Mouse (Mus musculus) heart, embryonic 15.5 days (tissue): ENCODE results near the gene Samd4b. TPM values are rescaled to one million over a fixed set of nuclear protein-coding genes. Genes with fewer than 3 reads are reported as not detected.

Experiments
- ATAC-seq: fragments of 200-750 bp; cut with Nextera tagmentation; replicated peaks from 2 replicates; pipeline ENCODE4 v1.8.0; 2017; ENCODE audit warnings: low read depth, moderate TSS enrichment; ENCODE audit not compliant: insufficient number of reproducible peaks, insufficient read depth, low FRiP score
- H3K27ac ChIP-seq: fragments of 300-500 bp; sonication (generic); 2 replicates; pipeline ENCODE4 v1.5.1; 2015; ENCODE audit warnings: mild to moderate bottlenecking, inconsistent platforms
- H3K27me3 ChIP-seq: fragments of 300-500 bp; sonication (generic); 2 replicates; pipeline ENCODE4 v1.6.1; 2015; ENCODE audit warnings: inconsistent platforms
- H3K36me3 ChIP-seq: fragments of 300-500 bp; sonication (generic); 2 replicates; pipeline ENCODE4 v1.6.1; 2015; ENCODE audit warnings: mild to moderate bottlenecking, inconsistent platforms
- H3K4me1 ChIP-seq: fragments of 300-500 bp; sonication (generic); replicated peaks from 2 replicates; pipeline ENCODE4 v1.6.1; 2015; ENCODE audit warnings: inconsistent platforms
- H3K4me2 ChIP-seq: fragments of 300-500 bp; sonication (generic); 2 replicates; pipeline ENCODE4 v1.6.1; 2015; ENCODE audit warnings: inconsistent platforms, mild to moderate bottlenecking, moderate library complexity
- H3K4me3 ChIP-seq: fragments of 300-500 bp; sonication (generic); 2 replicates; pipeline ENCODE4 v1.5.1; 2015; ENCODE audit warnings: mild to moderate bottlenecking, inconsistent platforms
- H3K9ac ChIP-seq: fragments of 300-500 bp; sonication (generic); 2 replicates; pipeline ENCODE4 v1.6.1; 2015; ENCODE audit warnings: mild to moderate bottlenecking, inconsistent platforms
- H3K9me3 ChIP-seq: fragments of 300-500 bp; sonication (generic); replicated peaks from 2 replicates; pipeline ENCODE4 v1.6.1; 2016; ENCODE audit warnings: inconsistent platforms
- WGBS: fragments of 180-500 bp; shearing (Covaris S2); methylation state at CpG from one replicate; pipeline ENCODE4 v1.1.7; 2015; ENCODE audit warnings: mixed read lengths; 5-methylcytosine and 5-hydroxymethylcytosine counted together
- polyA plus RNA-seq: library from polyadenylated mRNA; unstranded; fragments of >200 nt; fragmentation: Nextera tagmentation; extraction: Ambion mirVana; gene quantifications from 2 replicates; pipeline ENCODE4 v1.2.1, GENCODE M21; 2015

Gene Samd4b
- polyA plus RNA-seq, 1 experiment from 2014 or later, result 17.9 TPM

DNA sequence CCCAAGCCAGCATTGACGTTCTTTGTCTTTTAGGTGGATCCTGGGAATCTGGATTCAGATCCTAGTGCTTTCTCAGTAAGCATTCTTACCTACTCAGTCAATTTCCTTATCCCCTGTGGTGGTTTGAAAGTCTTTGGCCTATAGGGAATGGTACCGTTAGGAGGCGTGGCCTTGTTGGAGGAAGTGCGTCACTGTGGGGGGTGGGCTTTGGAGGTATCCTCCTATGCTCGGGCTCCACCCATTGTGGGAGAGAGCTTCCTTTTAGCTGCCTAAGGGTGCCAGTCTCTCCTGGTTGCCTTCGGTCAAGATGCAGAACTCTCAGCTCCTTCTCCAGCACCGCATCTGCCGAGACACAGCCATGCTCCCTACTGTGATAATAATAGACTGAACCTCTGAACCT, 105.6 kb downstream of the Samd4b start:
- H3K4me2 ChIP-seq, result no peak overlapping the region
- peaks cover 16% of the 10 kb centered on the region; the same call in 1 of the 2 replicates for H3K27me3 ChIP-seq
- H3K4me1 ChIP-seq, result peaks cover 9% of the 10 kb centered on the region
- H3K27ac ChIP-seq, result no peak overlapping the region
- ATAC-seq, result no peak
- no peaks in the 10 kb centered on the region for H3K9me3 ChIP-seq
- 83% methylated on average over 8 of the region's 8 CpGs for WGBS
- no peak overlapping the region for H3K9ac ChIP-seq
- no peaks in the 10 kb centered on the region for H3K36me3 ChIP-seq
- H3K4me3 ChIP-seq, result no peak overlapping the region

DNA sequence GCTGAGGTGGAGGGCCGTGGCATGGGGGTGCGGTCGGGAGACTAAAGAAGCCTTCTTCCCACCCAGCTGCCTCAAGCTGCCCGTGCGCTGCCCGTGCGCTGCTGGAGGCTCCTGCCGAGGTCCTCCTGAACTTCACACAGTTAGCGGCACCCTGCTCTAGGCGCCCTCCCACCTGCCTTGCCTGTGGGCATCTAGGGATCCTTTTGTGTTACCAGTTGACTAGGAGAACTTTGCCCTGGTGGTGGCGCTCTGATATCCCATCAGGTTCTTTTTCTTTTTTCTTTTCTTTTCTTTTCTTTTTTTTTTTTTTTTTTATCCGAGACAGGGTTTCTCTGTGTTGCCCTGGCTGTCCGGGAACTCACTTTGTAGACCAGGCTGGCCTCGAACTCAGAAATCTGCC, 107.0 kb downstream of the Samd4b start:
- Histone ChIP-seq H3K4me1 (peaks cover 9% of the 10 kb centered on the region), H3K9me3 (no peaks in the 10 kb centered on the region), H3K9ac (no peak overlapping the region), H3K27ac (no peak overlapping the region), H3K4me2 (peak overlapping the region; percentile 25; the same call in 1 of the 2 replicates), H3K4me3 (no peak overlapping the region), H3K27me3 (peaks cover 16% of the 10 kb centered on the region; the same call in 1 of the 2 replicates), H3K36me3 (no peaks in the 10 kb centered on the region)
- 28% methylated on average over 14 of the region's 14 CpGs for WGBS
- ATAC-seq, result no peak

DNA sequence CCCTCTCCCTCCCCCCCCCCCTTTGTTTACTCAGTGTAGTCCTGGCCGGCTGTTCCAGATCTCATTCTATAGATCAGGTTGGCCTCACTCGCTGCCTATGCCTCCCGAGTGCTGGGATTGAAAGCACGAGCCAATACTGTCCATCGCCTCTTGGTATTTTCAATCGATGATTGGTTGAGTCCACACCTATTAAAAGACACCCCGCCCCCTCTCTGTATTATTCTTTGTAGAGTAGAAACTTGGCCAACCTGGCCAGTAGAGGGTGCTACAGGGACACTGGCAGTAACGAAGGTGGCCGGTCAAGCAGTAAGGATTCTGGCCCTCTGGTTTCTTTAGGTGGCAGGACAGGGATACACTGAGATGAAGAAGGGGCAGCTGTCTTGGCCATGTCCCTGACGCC, 107.5 kb downstream of the Samd4b start:
- no peak for ATAC-seq
- H3K4me2 ChIP-seq, result peak overlapping the region; percentile 25; the same call in 1 of the 2 replicates
- H3K4me3 ChIP-seq, result no peak overlapping the region
- WGBS, result 3% methylated on average over 10 of the region's 10 CpGs
- no peak overlapping the region for H3K9ac ChIP-seq
- H3K27me3 ChIP-seq, result peaks cover 16% of the 10 kb centered on the region; the same call in 1 of the 2 replicates
- no peaks in the 10 kb centered on the region for H3K36me3 ChIP-seq
- H3K27ac ChIP-seq, result no peak overlapping the region
- H3K9me3 ChIP-seq, result no peaks in the 10 kb centered on the region
- H3K4me1 ChIP-seq, result peaks cover 9% of the 10 kb centered on the region

DNA sequence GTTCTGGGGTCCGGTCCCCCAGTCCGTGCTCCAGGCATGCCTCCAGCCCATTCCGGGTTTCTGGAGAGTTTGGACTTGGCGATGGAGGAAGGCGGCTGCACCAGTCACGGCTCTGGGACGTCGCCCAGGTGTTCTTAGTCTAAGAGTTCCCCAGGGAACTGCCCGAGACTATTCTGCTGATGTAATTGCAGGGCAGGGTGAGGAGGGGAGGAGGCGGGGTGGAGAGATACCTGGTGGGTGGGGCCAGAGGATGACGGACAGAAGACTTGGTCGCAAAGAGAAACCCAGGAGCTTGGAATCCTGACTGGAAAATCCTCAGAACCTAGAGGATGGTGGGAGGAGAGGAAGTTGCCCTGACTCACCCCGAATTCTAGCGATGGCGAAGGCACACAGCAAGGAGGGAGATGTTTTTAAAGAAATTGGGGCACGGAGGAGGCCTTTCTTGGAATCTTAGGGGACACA, 109.9 kb downstream of the Samd4b start:
- no peak overlapping the region for H3K27ac ChIP-seq
- no peak overlapping the region for H3K9ac ChIP-seq
- H3K4me2 ChIP-seq, result peak overlapping the region; percentile 47
- no peak for ATAC-seq
- WGBS, result 4% methylated on average over 16 of the region's 16 CpGs
- no peaks in the 10 kb centered on the region for H3K36me3 ChIP-seq
- no peaks in the 10 kb centered on the region for H3K9me3 ChIP-seq
- peaks cover 16% of the 10 kb centered on the region; the same call in 1 of the 2 replicates for H3K27me3 ChIP-seq
- H3K4me3 ChIP-seq, result 0 out of 2 replicates have a peak overlapping the region, but pooled peaks have one; percentile 19
- peaks cover 9% of the 10 kb centered on the region for H3K4me1 ChIP-seq

DNA sequence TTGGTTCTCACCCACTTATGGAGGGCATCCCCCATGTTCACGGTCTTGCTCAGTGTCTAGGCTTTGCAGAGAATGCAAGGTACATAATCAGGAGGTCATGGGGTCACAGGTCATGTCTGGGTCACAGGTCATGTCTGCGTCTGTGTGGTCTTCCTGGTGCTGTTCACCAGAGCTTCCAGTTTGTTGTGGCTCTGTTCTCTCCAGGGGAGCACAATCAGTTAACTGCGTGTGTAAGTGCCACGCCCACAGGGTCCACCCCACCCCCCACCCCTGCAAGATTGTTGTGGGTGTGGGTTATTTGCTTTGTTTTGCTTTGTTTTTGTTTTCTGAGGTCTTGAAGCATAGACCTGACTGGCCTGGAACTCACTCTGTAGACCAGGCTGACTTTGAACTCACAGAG, 113.8 kb downstream of the Samd4b start:
- no peaks in the 10 kb centered on the region for H3K36me3 ChIP-seq
- no peak overlapping the region for H3K4me2 ChIP-seq
- no peak for ATAC-seq
- H3K4me3 ChIP-seq, result no peak overlapping the region
- no peaks in the 10 kb centered on the region for H3K9me3 ChIP-seq
- H3K9ac ChIP-seq, result no peak overlapping the region
- H3K27me3 ChIP-seq, result peaks cover 16% of the 10 kb centered on the region; the same call in 1 of the 2 replicates
- WGBS, result 27% methylated on average over 4 of the region's 4 CpGs
- peaks cover 3% of the 10 kb centered on the region; the same call in 1 of the 2 replicates for H3K4me1 ChIP-seq
- no peak overlapping the region for H3K27ac ChIP-seq

DNA sequence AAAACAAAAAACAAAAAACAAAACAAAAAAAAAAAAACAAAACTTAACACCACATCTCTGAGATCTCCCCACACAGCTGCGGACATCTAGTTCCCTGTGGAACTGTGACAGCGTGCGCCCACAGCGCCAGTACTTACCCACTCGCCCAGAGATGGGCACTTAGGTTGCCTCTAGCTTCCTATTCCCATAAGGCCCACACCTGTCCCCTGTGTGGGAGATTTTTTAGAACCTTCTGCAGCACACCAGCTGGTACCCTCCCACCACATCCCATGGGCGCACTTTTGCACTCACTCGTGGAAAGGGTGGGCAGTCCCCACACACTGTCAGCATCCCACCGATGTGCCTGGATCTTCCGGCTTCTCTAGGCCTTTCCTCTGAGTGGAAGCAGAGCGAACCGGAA, 115.1 kb downstream of the Samd4b start:
- WGBS, result 76% methylated on average over 11 of the region's 11 CpGs
- Histone ChIP-seq H3K27ac (no peak overlapping the region), H3K36me3 (no peaks in the 10 kb centered on the region), H3K9ac (no peak overlapping the region), H3K4me2 (no peak overlapping the region), H3K4me3 (no peak overlapping the region), H3K9me3 (no peaks in the 10 kb centered on the region), H3K4me1 (peaks cover 2% of the 10 kb centered on the region; the same call in 1 of the 2 replicates), H3K27me3 (peaks cover 4% of the 10 kb centered on the region; the same call in 1 of the 2 replicates)
- ATAC-seq, result no peak

DNA sequence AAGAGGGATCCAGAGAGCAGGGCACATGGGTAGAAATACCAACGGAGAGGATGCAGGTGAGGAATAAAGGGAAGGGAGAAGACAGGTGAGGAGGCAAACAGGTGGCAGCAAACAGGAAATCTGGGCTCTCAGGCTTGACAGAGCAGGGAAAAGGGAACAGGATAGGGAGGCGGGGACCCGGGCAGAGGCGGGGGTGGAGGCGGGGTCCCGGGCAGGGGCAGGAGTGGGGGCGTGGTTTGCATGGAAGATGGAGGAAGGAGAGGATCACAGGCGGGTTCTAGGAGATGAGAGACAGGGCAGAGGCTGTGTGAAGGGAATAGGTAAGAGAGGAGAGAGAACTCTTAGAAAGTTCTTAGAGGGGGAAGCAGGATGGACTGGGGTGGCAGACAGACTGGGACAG, 119.1 kb downstream of the Samd4b start:
- no peak overlapping the region for H3K4me3 ChIP-seq
- no peaks in the 10 kb centered on the region for H3K9me3 ChIP-seq
- ATAC-seq, result no peak
- no peak overlapping the region for H3K4me2 ChIP-seq
- no peaks in the 10 kb centered on the region for H3K27me3 ChIP-seq
- H3K9ac ChIP-seq, result no peak overlapping the region
- WGBS, result 4% methylated on average over 8 of the region's 8 CpGs
- no peaks in the 10 kb centered on the region for H3K36me3 ChIP-seq
- H3K27ac ChIP-seq, result no peak overlapping the region
- H3K4me1 ChIP-seq, result no peaks in the 10 kb centered on the region

DNA sequence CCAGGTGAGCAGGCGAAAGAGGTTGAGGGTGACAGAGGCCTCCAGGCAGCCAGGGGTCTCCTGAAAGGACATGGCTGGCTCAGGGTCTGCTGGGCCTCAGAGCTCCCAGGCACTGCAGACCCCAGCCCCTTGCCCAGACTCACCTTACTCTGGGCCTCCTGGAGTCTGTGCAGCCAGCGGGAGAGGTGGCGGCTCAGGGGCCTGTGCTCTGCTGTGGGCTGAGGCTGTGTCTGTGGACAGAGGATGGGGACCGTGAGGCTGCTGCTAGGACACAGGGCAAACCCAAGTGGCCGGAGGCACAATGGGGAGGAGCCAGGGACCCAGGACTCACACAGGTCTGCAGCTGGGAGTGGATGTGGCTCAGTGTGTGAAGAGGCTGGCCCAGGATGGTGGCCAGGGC, 120.6 kb downstream of the Samd4b start:
- Histone ChIP-seq H3K27me3 (no peaks in the 10 kb centered on the region), H3K4me2 (no peak overlapping the region), H3K4me1 (no peaks in the 10 kb centered on the region), H3K9me3 (no peaks in the 10 kb centered on the region), H3K4me3 (no peak overlapping the region), H3K9ac (no peak overlapping the region), H3K36me3 (no peaks in the 10 kb centered on the region), H3K27ac (no peak overlapping the region)
- no peak for ATAC-seq
- WGBS, result 68% methylated on average over 5 of the region's 5 CpGs

DNA sequence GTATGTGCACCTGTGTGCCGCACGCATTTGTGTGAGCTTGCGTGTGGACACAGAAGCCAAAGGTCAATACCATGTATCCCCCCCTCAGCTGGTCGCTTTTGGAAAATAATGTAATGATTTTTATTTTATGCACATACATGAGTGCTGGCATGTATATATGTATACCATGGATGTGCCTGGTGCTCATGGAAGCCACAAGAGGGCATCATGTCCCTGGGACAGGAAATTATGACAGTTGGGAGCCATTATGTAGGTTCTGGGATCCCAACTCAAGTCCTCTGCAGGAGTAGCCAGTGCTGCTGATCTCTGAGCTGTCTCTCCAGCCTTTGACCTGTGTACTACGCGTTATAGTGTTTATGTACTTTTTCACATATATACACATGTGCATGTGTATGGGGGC, 121.8 kb downstream of the Samd4b start:
- 88% methylated on average over 6 of the region's 6 CpGs for WGBS
- H3K27me3 ChIP-seq, result no peaks in the 10 kb centered on the region
- no peak overlapping the region for H3K9ac ChIP-seq
- H3K27ac ChIP-seq, result no peak overlapping the region
- no peak overlapping the region for H3K4me3 ChIP-seq
- H3K36me3 ChIP-seq, result no peaks in the 10 kb centered on the region
- ATAC-seq, result no peak
- H3K4me1 ChIP-seq, result peaks cover 2% of the 10 kb centered on the region
- no peak overlapping the region for H3K4me2 ChIP-seq
- H3K9me3 ChIP-seq, result no peaks in the 10 kb centered on the region

DNA sequence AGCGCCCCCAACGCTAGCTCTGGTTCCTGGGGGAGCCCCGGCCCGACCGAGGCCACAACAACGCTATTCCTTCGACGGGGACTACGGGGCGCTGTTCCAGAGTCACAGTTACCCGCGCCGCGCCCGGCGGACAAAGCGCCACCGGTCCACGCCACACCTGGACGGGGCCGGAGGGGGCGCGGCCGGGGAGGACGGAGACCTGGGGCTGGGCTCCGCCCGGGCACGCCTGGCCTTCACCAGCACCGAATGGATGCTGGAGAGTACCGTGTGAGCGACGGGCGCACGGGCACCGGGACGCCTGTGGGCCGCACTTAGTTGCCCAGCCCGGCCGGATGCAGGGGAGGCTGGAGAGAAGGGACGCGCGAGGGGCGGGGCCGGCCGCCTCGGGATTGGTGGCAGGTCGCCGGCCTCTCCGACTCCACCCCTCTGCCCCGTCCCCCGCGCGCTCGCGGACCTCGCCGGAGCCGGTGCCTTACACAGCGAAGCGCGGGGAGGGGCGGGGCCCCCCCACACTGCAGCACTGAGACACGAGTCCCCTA, 130.7 kb downstream of the Samd4b start:
- Histone ChIP-seq H3K9me3 (no peaks in the 10 kb centered on the region), H3K9ac (peak overlapping the region; percentile 52), H3K36me3 (no peaks in the 10 kb centered on the region), H3K4me1 (peaks cover 24% of the 10 kb centered on the region), H3K27me3 (peaks cover 21% of the 10 kb centered on the region), H3K4me3 (peak overlapping the region; percentile 64), H3K27ac (no peak overlapping the region), H3K4me2 (peak overlapping the region; percentile 98)
- WGBS, result 1% methylated on average over 63 of the region's 63 CpGs
- ATAC-seq, result peak; percentile 62

DNA sequence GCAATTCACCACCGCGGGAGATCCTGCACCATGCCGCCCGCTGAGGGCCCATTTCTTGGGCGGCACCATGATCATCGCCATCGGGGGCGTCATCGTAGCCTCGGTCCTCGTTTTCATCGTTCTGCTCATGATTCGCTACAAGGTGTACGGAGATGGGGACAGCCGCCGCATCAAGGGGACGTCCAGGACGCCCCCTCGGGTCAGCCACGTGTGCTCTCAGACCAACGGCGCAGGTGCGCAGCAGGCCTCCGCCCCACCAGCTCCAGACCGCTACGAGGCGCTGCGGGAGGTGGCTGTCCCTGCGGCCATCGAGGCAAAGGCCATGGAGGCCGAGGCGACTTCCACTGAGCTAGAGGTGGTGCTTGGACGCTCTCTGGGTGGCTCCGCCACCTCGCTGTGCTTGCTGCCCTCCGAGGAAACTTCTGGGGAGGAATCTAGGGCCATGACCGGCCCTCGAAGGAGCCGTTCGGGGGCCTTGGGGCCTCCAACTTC, 131.2 kb downstream of the Samd4b start:
- no peak for ATAC-seq
- Histone ChIP-seq H3K9ac (peak overlapping the region; percentile 52), H3K9me3 (no peaks in the 10 kb centered on the region), H3K27ac (no peak overlapping the region), H3K4me1 (peaks cover 24% of the 10 kb centered on the region), H3K4me3 (peak overlapping the region; percentile 64), H3K36me3 (no peaks in the 10 kb centered on the region), H3K4me2 (peak overlapping the region; percentile 98), H3K27me3 (peaks cover 21% of the 10 kb centered on the region)
- WGBS, result 15% methylated on average over 40 of the region's 40 CpGs
